Mouse (Mus musculus) testis, adult 2 months (tissue): ENCODE results near the gene Wdr43. TPM values are rescaled to one million over a fixed set of nuclear protein-coding genes. Genes with fewer than 3 reads are reported as not detected.

ENCODE experiments used
- H3K27ac ChIP-seq: fragments of 200-500 bp; 2 replicates; pipeline ENCODE4 v1.5.1; 2012; ENCODE audit warnings: low read depth, low read length; ENCODE audit not compliant: control insufficient read depth, insufficient read depth
- H3K27me3 ChIP-seq: fragments of 200-500 bp; 2 replicates; pipeline ENCODE4 v1.6.1; 2012; ENCODE audit warnings: mild to moderate bottlenecking, low read length, moderate library complexity; ENCODE audit not compliant: control insufficient read depth, insufficient read depth
- H3K36me3 ChIP-seq: fragments of 200-500 bp; 2 replicates; pipeline ENCODE4 v1.6.1; 2012; ENCODE audit warnings: mild to moderate bottlenecking, low read length; ENCODE audit not compliant: control insufficient read depth, insufficient read depth
- H3K4me1 ChIP-seq: fragments of 200-500 bp; 2 replicates; pipeline ENCODE4 v1.6.1; 2012; ENCODE audit warnings: low read length; ENCODE audit not compliant: control insufficient read depth, insufficient read depth
- H3K4me3 ChIP-seq: fragments of 200-500 bp; 2 replicates; pipeline ENCODE4 v1.5.1; 2012; ENCODE audit warnings: low read depth, mild to moderate bottlenecking, low read length, moderate library complexity, mixed read lengths; ENCODE audit not compliant: control insufficient read depth
- CTCF ChIP-seq: fragments of 200-500 bp; IDR thresholded peaks from 2 replicates; pipeline ENCODE4 v1.5.1; 2012; ENCODE audit warnings: low read depth, mild to moderate bottlenecking, inconsistent platforms, low read length, moderate library complexity; ENCODE audit not compliant: control insufficient read depth, insufficient read depth, insufficient replicate concordance
- POLR2A ChIP-seq: fragments of 200-500 bp; IDR thresholded peaks from 2 replicates; pipeline ENCODE4 v1.6.1; 2012; ENCODE audit warnings: low read depth, mild to moderate bottlenecking, inconsistent platforms, low read length, moderate library complexity; ENCODE audit not compliant: control insufficient read depth
- polyA plus RNA-seq: library from polyadenylated mRNA; depleted of rRNA; stranded (reverse); fragments of >200 nt; gene quantifications from 2 replicates; pipeline ENCODE4 v1.2.3, GENCODE M21; 2012

Wdr43 gene
- polyA plus RNA-seq, 1 experiment: 5.7 TPM

- Histone ChIP-seq H3K27ac (no peak overlapping the region), H3K36me3 (no peaks in the 10 kb centered on the region), H3K4me3 (no peak overlapping the region), H3K27me3 (no peaks in the 10 kb centered on the region), H3K4me1 (peaks cover 3% of the 10 kb centered on the region; the same call in 1 of the 2 replicates)
- no peak for TF ChIP-seq CTCF
- TF ChIP-seq POLR2A: no peak
Observed at GRCm38 (mm10) chr17:71681666-71682065, 66.0 kb downstream of the Wdr43 start.

GRCm38 (mm10) chr17:71682379-71682778, 66.7 kb downstream of the Wdr43 start:
- Histone ChIP-seq H3K27ac (no peak overlapping the region), H3K4me1 (peaks cover 3% of the 10 kb centered on the region; the same call in 1 of the 2 replicates), H3K36me3 (no peaks in the 10 kb centered on the region), H3K27me3 (no peaks in the 10 kb centered on the region), H3K4me3 (no peak overlapping the region)
- no peak for TF ChIP-seq CTCF
- no peak for TF ChIP-seq POLR2A

- Histone ChIP-seq H3K4me3 (no peak overlapping the region), H3K27me3 (no peaks in the 10 kb centered on the region), H3K36me3 (no peaks in the 10 kb centered on the region), H3K27ac (no peak overlapping the region), H3K4me1 (peaks cover 3% of the 10 kb centered on the region; the same call in 1 of the 2 replicates)
- no peak for TF ChIP-seq POLR2A
Observed at GRCm38 (mm10) chr17:71683281-71683680, 67.6 kb downstream of the Wdr43 start.

GRCm38 (mm10) chr17:71684103-71684608, 68.5 kb downstream of the Wdr43 start:
- Histone ChIP-seq H3K4me1 (peaks cover 3% of the 10 kb centered on the region; the same call in 1 of the 2 replicates), H3K4me3 (no peak overlapping the region), H3K27ac (no peak overlapping the region), H3K27me3 (no peaks in the 10 kb centered on the region), H3K36me3 (no peaks in the 10 kb centered on the region)
- no peak for TF ChIP-seq CTCF
- no peak for TF ChIP-seq POLR2A

GRCm38 (mm10) chr17:71687436-71687835, 71.7 kb downstream of the Wdr43 start:
- H3K27ac ChIP-seq: no peak overlapping the region
- TF ChIP-seq POLR2A (no peak), CTCF (no peak)
- H3K4me1 ChIP-seq: no peaks in the 10 kb centered on the region
- no peaks in the 10 kb centered on the region for H3K36me3 ChIP-seq
- no peak overlapping the region for H3K4me3 ChIP-seq
- no peaks in the 10 kb centered on the region for H3K27me3 ChIP-seq

GRCm38 (mm10) chr17:71689903-71690302, 74.2 kb downstream of the Wdr43 start:
- H3K4me3 ChIP-seq: no peak overlapping the region
- no peak for TF ChIP-seq CTCF
- no peak for TF ChIP-seq POLR2A
- no peaks in the 10 kb centered on the region for H3K4me1 ChIP-seq
- H3K27me3 ChIP-seq: no peaks in the 10 kb centered on the region
- H3K36me3 ChIP-seq: no peaks in the 10 kb centered on the region
- H3K27ac ChIP-seq: no peak overlapping the region

- Histone ChIP-seq H3K4me1 (no peaks in the 10 kb centered on the region), H3K36me3 (no peaks in the 10 kb centered on the region), H3K27me3 (no peaks in the 10 kb centered on the region), H3K4me3 (no peak overlapping the region), H3K27ac (no peak overlapping the region)
- no peak for TF ChIP-seq POLR2A
- TF ChIP-seq CTCF: no peak
Observed at GRCm38 (mm10) chr17:71691361-71691875, 75.7 kb downstream of the Wdr43 start.

- TF ChIP-seq CTCF (no peak), POLR2A (no peak)
- Histone ChIP-seq H3K4me3 (no peak overlapping the region), H3K27me3 (no peaks in the 10 kb centered on the region), H3K27ac (no peak overlapping the region), H3K4me1 (no peaks in the 10 kb centered on the region), H3K36me3 (no peaks in the 10 kb centered on the region)
Observed at GRCm38 (mm10) chr17:71693313-71693712, 77.6 kb downstream of the Wdr43 start.
